Mouse (Mus musculus) hindbrain, postnatal 0 days (tissue): Measurements from ENCODE around the gene Lrp3. TPM values are rescaled to one million over a fixed set of nuclear protein-coding genes. Genes with fewer than 3 reads are reported as not detected.

ENCODE experiments used
- ATAC-seq: fragments of 200-750 bp; cut with Nextera tagmentation; 2 replicates; pipeline ENCODE4 v1.8.0; 2017; ENCODE audit warnings: mild to moderate bottlenecking, moderate TSS enrichment, moderate library complexity
- DNase-seq: peaks from one replicate; pipeline ENCODE4 v3.0.0-alpha.2; 2015; ENCODE audit warnings: low spot score
- H3K27ac ChIP-seq: fragments of 300-500 bp; sonication (generic); 2 replicates; pipeline ENCODE4 v1.5.1; 2014; ENCODE audit warnings: mild to moderate bottlenecking
- H3K27me3 ChIP-seq: fragments of 300-500 bp; sonication (generic); 2 replicates; pipeline ENCODE4 v1.6.1; 2014; ENCODE audit warnings: low read length, mixed read lengths; ENCODE audit not compliant: insufficient read depth
- H3K36me3 ChIP-seq: fragments of 300-500 bp; sonication (generic); 2 replicates; pipeline ENCODE4 v1.6.1; 2014; ENCODE audit warnings: low read length, mixed read lengths; ENCODE audit not compliant: insufficient read depth
- H3K4me1 ChIP-seq: fragments of 300-500 bp; sonication (generic); 2 replicates; pipeline ENCODE4 v1.6.1; 2014; ENCODE audit warnings: antibody characterized with exemption, low read length, mixed read lengths; ENCODE audit not compliant: insufficient read depth
- H3K4me2 ChIP-seq: fragments of 300-500 bp; sonication (generic); 2 replicates; pipeline ENCODE4 v1.6.1; 2014; ENCODE audit warnings: low read depth, mild to moderate bottlenecking, low read length, moderate library complexity, mixed read lengths
- H3K4me3 ChIP-seq: fragments of 300-500 bp; sonication (generic); 2 replicates; pipeline ENCODE4 v1.5.1; 2014; ENCODE audit warnings: low read length
- H3K9ac ChIP-seq: fragments of 300-500 bp; sonication (generic); replicated peaks from 2 replicates; pipeline ENCODE4 v1.6.1; 2014; ENCODE audit warnings: mild to moderate bottlenecking, low read length, moderate library complexity, mixed read lengths
- H3K9me3 ChIP-seq: fragments of 300-500 bp; sonication (generic); 2 replicates; pipeline ENCODE4 v1.6.1; 2016; ENCODE audit warnings: low read length, mixed read lengths
- CTCF ChIP-seq: IDR thresholded peaks from 2 replicates; pipeline ENCODE4 v1.5.1; 2016; ENCODE audit warnings: antibody characterized with exemption, control low read depth, low read depth
- WGBS: fragments of 180-500 bp; shearing (Covaris S2); extraction: QIAGEN DNeasy Blood & Tissue Kit; methylation state at CpG from one replicate; pipeline ENCODE4 v1.1.7; 2014; 5-methylcytosine and 5-hydroxymethylcytosine counted together
- polyA plus RNA-seq: library from polyadenylated mRNA; unstranded; fragments of >200 nt; fragmentation: Nextera tagmentation; extraction: Ambion mirVana; gene quantifications from 2 replicates; pipeline ENCODE4 v1.2.1, GENCODE M21; 2015
- total RNA-seq: library from RNA; depleted of rRNA; stranded (reverse); fragments of >200 nt; gene quantifications from 2 replicates; pipeline ENCODE4 v1.2.3, GENCODE M21; 2014

Gene Lrp3
- total and polyA plus RNA-seq, 2 experiments from 2014 or later: 20.2 to 137 TPM

DNA sequence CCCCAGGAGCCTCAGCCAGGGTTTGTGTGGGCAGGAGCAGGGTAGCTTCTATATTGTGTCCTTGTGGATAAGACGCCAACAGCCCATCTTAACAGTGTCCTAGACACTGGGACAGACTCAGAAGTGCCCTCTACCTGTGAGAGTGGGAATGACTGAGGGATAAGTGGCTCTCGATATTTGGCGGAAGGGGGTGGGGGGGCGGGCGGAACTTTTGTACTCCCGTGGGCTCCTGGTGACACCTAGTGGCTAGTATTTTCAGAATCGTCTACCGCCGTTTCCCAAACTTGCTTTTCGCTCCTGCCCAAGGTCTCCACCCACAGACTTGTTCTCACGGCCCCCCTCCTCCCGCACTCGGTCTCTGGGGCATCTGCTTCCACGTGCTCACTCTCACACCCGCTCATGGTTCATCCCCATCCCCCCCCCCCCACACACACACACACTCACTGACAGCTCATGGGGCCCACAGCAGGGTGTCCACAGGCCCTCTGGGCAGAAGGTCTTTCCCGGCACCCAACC, 43.4 kb downstream of the Lrp3 start:
- ATAC-seq: peak; percentile 84
- Histone ChIP-seq H3K9me3 (no peaks in the 10 kb centered on the region), H3K4me1 (no peaks in the 10 kb centered on the region), H3K36me3 (no peaks in the 10 kb centered on the region), H3K4me3 (no peak overlapping the region), H3K9ac (no peak overlapping the region), H3K27ac (no peak overlapping the region), H3K27me3 (no peaks in the 10 kb centered on the region), H3K4me2 (0 out of 2 replicates have a peak overlapping the region, but pooled peaks have one; percentile 13)
- WGBS: 2% methylated on average over 16 of the region's 16 CpGs
- peak; percentile 94 for DNase-seq
- peak; percentile 88 for TF ChIP-seq CTCF

DNA sequence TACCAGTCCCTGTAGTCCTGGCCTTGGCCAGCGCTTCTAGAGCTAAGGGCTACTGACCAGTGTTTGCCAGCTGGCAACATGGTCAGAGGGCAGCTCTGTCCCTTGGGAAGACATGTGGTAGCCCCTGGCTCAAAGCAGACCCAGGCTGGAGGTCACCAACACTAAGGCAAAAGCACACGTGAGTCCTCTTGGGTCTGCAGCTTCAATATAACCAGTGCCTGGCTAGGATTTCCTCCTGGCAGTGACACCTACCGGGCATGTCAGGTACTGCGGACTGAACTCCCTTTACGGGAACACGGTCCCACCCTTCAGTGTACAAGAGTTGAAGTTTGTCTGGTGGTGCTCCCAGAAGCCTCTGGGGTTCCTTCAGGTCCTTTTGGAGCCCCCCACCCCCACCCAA, 46.0 kb downstream of the Lrp3 start:
- H3K9ac ChIP-seq: no peak overlapping the region
- no peak overlapping the region for H3K4me2 ChIP-seq
- H3K27ac ChIP-seq: no peak overlapping the region
- H3K4me3 ChIP-seq: no peak overlapping the region
- ATAC-seq (0 out of 2 replicates have a peak, but pooled peaks have one; percentile 51), DNase-seq (peak; percentile 91)
- H3K36me3 ChIP-seq: no peaks in the 10 kb centered on the region
- peak; percentile 96 for TF ChIP-seq CTCF
- WGBS: 16% methylated on average over 6 of the region's 6 CpGs
- H3K4me1 ChIP-seq: no peaks in the 10 kb centered on the region
- no peaks in the 10 kb centered on the region for H3K9me3 ChIP-seq
- no peaks in the 10 kb centered on the region for H3K27me3 ChIP-seq

GRCm38 (mm10) chr7:35167925-35168324, 47.4 kb downstream of the Lrp3 start:
- Histone ChIP-seq H3K27ac (no peak overlapping the region), H3K9ac (no peak overlapping the region), H3K36me3 (no peaks in the 10 kb centered on the region), H3K4me3 (no peak overlapping the region), H3K27me3 (no peaks in the 10 kb centered on the region), H3K4me1 (no peaks in the 10 kb centered on the region), H3K4me2 (no peak overlapping the region), H3K9me3 (no peaks in the 10 kb centered on the region)
- no peak for TF ChIP-seq CTCF
- no peak for DNase-seq
- WGBS: 52% methylated on average over 2 of the region's 2 CpGs
- no peak for ATAC-seq

DNA sequence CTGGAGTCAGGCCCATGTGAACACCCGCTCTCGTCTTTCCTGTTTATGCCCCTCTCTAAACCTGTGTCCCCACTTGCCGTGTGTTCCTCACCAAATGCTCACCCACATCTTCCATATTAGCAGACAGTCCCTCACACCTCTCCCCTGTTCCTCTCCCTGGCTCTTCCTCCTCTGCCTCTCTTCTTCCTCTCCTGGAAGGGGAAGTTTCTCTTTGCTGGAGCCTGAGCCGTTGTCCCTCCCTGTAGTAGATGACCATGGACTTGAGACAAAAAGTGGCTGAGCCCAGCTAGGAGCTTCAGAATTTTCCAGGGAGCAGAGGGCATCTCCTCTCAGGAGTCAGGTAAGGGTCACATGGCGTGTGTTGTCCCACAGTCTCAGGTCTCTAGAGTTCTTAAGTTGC, 48.3 kb downstream of the Lrp3 start:
- H3K4me3 ChIP-seq: no peak overlapping the region
- WGBS: 81% methylated on average over 5 of the region's 5 CpGs
- no peaks in the 10 kb centered on the region for H3K36me3 ChIP-seq
- no peak for TF ChIP-seq CTCF
- H3K9me3 ChIP-seq: no peaks in the 10 kb centered on the region
- H3K4me1 ChIP-seq: no peaks in the 10 kb centered on the region
- H3K27ac ChIP-seq: no peak overlapping the region
- H3K27me3 ChIP-seq: no peaks in the 10 kb centered on the region
- ATAC-seq (no peak), DNase-seq (no peak)
- no peak overlapping the region for H3K4me2 ChIP-seq
- H3K9ac ChIP-seq: no peak overlapping the region

- no peak overlapping the region for H3K27ac ChIP-seq
- no peak for TF ChIP-seq CTCF
- no peak overlapping the region for H3K9ac ChIP-seq
- WGBS: 86% methylated on average over 6 of the region's 6 CpGs
- H3K4me2 ChIP-seq: no peak overlapping the region
- no peak overlapping the region for H3K4me3 ChIP-seq
- ATAC-seq (no peak), DNase-seq (no peak)
- H3K36me3 ChIP-seq: no peaks in the 10 kb centered on the region
- no peaks in the 10 kb centered on the region for H3K27me3 ChIP-seq
- H3K4me1 ChIP-seq: no peaks in the 10 kb centered on the region
- H3K9me3 ChIP-seq: no peaks in the 10 kb centered on the region
These were observed 51.2 kb downstream of the Lrp3 start for GRCm38 (mm10) chr7:35164131-35164530.

DNA sequence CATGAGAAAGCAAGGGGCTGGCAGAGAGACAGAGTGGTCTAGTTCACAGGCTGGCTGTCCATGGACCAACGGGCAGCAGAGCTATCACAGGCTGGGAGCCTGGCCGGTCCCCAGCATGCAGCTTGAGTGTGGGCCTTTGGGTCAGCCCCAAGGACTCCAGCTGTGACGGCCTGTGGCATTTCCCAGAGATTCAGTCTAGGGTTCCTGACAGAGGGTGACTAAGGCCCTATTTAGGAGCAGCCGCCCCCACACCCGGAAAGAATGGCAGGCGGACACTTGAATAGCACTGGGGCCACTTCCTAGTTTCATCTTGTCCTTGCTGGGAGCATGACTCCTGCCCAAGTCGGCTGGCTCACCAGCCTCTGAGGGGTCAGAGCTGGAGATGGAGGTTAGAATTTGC, 51.7 kb downstream of the Lrp3 start:
- no peak overlapping the region for H3K4me3 ChIP-seq
- TF ChIP-seq CTCF: no peak
- ATAC-seq (no peak), DNase-seq (no peak)
- H3K9ac ChIP-seq: no peak overlapping the region
- H3K36me3 ChIP-seq: no peaks in the 10 kb centered on the region
- WGBS: 69% methylated on average over 7 of the region's 7 CpGs
- 0 out of 2 replicates have a peak, but pooled peaks cover 3% of the 10 kb centered on the region for H3K9me3 ChIP-seq
- no peaks in the 10 kb centered on the region for H3K4me1 ChIP-seq
- no peaks in the 10 kb centered on the region for H3K27me3 ChIP-seq
- no peak overlapping the region for H3K4me2 ChIP-seq
- H3K27ac ChIP-seq: no peak overlapping the region

DNA sequence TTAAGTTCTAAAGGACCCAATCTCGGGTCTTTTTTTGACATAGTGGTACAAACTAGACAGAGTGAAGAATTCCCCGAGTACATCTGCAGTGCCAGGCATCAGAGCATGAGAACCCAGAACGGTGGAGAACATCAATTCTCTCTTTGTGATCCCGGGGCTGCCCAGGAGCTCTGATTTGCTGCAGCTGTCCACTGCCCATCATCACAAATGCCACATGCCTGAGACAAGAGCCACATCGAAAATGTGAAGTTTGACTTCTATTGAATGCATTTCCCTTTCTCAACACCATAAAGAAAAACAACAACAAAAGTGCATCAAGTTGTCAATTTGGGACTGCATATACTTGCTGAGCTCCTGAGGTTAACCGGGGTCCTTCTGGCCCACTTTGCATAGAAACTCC, 52.9 kb downstream of the Lrp3 start:
- H3K4me3 ChIP-seq: no peak overlapping the region
- no peak overlapping the region for H3K4me2 ChIP-seq
- H3K27me3 ChIP-seq: no peaks in the 10 kb centered on the region
- H3K4me1 ChIP-seq: no peaks in the 10 kb centered on the region
- 71% methylated on average over 6 of the region's 6 CpGs for WGBS
- H3K9me3 ChIP-seq: 0 out of 2 replicates have a peak, but pooled peaks cover 4% of the 10 kb centered on the region
- H3K9ac ChIP-seq: no peak overlapping the region
- DNase-seq (no peak), ATAC-seq (no peak)
- no peak for TF ChIP-seq CTCF
- H3K27ac ChIP-seq: no peak overlapping the region
- H3K36me3 ChIP-seq: no peaks in the 10 kb centered on the region
